Mouse (Mus musculus) cortical plate, adult 2 months (tissue): ENCODE measurements at regions not wholly inside any gene's neighbourhood (a gene's known extent, or its start where the extent isn't known, plus 50 kb on each side); places are given as distances from the start of the nearest gene placed in this dataset.

Experiments used
- H3K27ac ChIP-seq: fragments of 200-500 bp; 2 replicates; pipeline ENCODE4 v1.5.1; 2012; ENCODE audit warnings: low read length, control low read depth, inconsistent platforms; ENCODE audit not compliant: insufficient read depth
- H3K4me1 ChIP-seq: fragments of 200-500 bp; 2 replicates; pipeline ENCODE4 v1.6.1; 2011; ENCODE audit warnings: low read length; ENCODE audit not compliant: control insufficient read depth, insufficient read depth
- H3K4me3 ChIP-seq: fragments of 200-500 bp; 2 replicates; pipeline ENCODE4 v1.5.1; 2011; ENCODE audit warnings: mild to moderate bottlenecking, low read length, control low read depth; ENCODE audit not compliant: insufficient read depth
- CTCF ChIP-seq: fragments of 200-500 bp; IDR thresholded peaks from 2 replicates; pipeline ENCODE4 v1.5.1; 2011; ENCODE audit warnings: mild to moderate bottlenecking, control low read depth, low read length; ENCODE audit not compliant: insufficient read depth; ENCODE audit errors: extremely low read depth
- POLR2A ChIP-seq: fragments of 200-500 bp; IDR thresholded peaks from 2 replicates; pipeline ENCODE4 v1.6.1; 2011; ENCODE audit warnings: mild to moderate bottlenecking, low read length, control low read depth; ENCODE audit not compliant: insufficient read depth; ENCODE audit errors: extremely low read depth

DNA sequence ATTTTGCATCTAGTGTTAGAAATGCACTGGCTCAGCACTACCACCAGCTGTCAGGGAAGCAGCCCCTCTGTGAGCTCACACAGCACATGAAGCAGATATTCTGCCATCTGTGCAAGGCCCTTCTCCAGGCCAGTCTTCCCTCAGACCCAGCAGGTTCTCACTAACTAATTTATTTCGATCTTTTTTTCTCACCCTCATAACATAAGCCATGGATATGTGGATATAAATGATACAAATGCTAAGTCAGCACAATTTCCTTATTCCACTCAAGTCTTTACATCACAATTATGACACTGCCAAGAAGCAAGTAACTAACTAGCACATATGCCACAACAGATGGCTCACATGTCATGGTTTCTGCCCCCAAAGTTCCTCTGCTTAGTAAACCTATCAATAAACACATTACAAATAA lies 182.3 kb upstream of the Sptlc3 start:
- Histone ChIP-seq H3K27ac (no peak overlapping the region), H3K4me3 (no peak overlapping the region), H3K4me1 (no peaks in the 10 kb centered on the region)
- TF ChIP-seq POLR2A (no peak), CTCF (no peak)

DNA sequence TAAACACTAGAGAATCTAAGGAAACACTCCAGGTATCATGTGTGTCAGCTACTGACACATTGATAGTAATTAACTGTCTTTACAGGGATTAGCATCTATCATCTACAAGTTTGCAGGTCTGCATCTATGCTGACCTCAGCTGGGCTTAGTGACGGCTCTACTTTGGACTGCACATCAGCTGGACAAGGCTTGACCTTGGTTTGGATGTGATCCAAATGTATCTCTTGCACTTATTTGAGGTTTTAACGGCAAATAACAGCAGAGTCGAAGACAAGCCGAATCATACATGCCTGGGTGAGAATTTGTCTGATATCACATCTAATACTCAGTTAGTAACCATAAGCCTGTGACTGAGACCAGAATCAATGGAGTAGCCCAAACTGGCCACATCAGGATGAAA lies 181.7 kb upstream of the Sptlc3 start:
- Histone ChIP-seq H3K27ac (no peak overlapping the region), H3K4me1 (no peaks in the 10 kb centered on the region), H3K4me3 (no peak overlapping the region)
- TF ChIP-seq POLR2A (no peak), CTCF (no peak)

DNA sequence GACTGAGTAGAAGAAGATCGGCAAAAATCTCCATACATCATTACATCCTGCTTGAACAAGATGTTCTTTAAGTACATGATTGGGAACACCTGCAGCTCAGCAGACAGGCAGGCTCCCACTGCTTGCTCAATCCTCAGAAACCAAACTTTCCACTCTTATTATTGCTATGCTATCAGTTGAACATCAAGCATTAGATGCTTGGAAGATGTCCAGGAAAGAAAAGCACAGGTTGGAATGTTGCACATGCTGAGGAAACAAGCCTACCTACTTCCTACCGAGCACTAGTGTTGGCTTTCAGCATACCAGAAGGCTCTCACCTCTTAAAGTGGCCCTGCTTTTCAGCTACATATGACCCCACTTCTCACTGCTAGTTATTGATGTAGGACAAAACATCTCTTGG lies 171.2 kb upstream of the Sptlc3 start:
- TF ChIP-seq POLR2A, result no peak
- no peak for TF ChIP-seq CTCF
- H3K27ac ChIP-seq, result no peak overlapping the region
- H3K4me1 ChIP-seq, result no peaks in the 10 kb centered on the region
- H3K4me3 ChIP-seq, result no peak overlapping the region

DNA sequence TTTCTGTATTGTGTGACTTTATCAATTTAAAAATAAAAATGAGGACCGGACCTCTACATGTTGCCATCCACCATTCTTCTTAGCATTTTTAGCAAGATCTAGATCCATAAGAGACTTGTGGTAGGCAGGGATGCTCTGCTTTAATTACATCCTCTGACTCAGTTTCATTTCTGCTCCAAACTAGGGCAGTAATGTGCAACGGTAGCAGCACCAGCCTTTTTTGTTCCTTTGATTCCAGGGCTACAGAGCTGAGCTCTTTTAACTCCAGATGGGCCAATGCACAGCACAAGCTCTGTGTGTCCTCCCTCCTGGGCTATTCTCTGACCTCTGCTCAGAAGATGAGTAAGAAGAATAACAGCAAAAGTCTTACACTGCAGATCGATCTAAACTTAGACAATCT lies 168.2 kb upstream of the Sptlc3 start:
- Histone ChIP-seq H3K4me1 (no peaks in the 10 kb centered on the region), H3K4me3 (no peak overlapping the region), H3K27ac (no peak overlapping the region)
- TF ChIP-seq CTCF (no peak), POLR2A (no peak)

DNA sequence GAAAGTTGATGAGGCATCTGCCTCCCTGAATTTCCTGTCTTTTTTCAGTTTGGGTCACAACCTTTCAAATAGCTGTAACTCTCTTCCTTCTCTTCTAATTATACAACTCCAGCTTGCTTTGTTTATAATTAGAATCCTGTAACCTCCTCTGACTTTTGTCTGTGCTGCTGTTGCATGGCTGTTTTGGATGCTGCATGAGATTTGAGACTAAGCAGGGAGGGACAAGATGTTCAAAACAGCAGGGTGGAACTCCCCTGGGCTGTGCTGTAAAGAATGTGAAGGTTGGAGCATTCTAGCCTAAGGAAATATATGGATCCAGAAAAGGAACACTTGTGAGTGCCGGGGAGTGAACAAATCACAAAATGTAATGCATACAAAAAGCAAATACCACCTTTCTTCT lies 159.0 kb upstream of the Sptlc3 start:
- Histone ChIP-seq H3K27ac (no peak overlapping the region), H3K4me3 (no peak overlapping the region), H3K4me1 (peaks cover 3% of the 10 kb centered on the region; the same call in 1 of the 2 replicates)
- TF ChIP-seq POLR2A (no peak), CTCF (no peak)

DNA sequence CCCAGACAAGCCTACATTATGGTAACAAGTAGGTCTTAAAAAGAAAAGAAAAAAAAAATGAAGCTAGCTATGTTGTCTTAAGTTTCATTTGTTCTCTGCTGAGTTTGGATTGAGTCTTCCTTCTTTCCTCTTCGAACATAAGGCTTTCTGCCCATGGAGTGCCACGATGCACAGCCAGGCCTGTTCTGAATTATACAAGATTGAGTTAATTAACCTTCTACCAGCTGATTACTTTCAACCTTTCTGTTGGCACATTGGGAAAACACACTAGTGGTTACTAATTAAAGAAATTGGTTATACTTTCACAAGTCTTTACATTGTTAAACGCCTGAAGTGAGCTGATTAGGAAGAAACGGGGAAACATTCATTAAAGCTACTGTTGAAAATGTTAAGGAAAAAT lies 155.5 kb upstream of the Sptlc3 start:
- Histone ChIP-seq H3K4me1 (peaks cover 3% of the 10 kb centered on the region; the same call in 1 of the 2 replicates), H3K27ac (no peak overlapping the region), H3K4me3 (no peak overlapping the region)
- TF ChIP-seq POLR2A (no peak), CTCF (no peak)

DNA sequence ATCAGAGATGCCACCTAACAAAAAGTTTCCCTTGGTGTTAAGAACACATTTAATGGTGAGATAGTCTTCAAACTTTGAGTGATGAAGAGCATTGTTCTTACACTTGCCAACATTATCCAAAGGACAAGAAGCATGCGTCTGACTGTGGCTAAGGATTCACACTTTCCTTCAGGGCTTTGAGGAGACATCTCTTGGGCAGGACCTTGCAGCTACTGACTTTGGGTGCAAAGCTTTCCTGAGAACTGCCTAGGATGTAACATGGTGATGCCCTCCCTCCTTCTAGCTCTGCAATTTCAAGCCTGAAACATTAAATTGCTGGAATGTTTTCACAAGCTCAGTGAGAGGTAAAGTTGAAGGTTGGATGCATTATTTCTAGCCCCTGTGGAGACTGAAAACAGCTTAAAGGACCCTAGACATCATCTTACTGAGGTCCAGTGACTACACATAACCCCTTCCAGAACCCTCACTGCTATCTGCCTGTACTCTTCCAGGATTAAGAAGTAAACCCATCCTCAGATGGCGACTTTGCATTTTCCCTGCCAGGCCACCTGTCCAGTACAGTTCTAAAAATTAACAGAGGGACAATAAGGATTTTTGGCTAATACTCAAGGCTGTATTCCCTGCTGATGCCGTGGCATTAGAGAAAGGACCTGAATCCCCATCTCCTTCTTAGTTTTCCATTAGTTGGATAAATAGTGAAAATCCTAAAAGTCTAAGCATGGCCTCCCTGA lies 137.3 kb upstream of the Sptlc3 start:
- H3K27ac ChIP-seq, result no peak overlapping the region
- no peaks in the 10 kb centered on the region for H3K4me1 ChIP-seq

DNA sequence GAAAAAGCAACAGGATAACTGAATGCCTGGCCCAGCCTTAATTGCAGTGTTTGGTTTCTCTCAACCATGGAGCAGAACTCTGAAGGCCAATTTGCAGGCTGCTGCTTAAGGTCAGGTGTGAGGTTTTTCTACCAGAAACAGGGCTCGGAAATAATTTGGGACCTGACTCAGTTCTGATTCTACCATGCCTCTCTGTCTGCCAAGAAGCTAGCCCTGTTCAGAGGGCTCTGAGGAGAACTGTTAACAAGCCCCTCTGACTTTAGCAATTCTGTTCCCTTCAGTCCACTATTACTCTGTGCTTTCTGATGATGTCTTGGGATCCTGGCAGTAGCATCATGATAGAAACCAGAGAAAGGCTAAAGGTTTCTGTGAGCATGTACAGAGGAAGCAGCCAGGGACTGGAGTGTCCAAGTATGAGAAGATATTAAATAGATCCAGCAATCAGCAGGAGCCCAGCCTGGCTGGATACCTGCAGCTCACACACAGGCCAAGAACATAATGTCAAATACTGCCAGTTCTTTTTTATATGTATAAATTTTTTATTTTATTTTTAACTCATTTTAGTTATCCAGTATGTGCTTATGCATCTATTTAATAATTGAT lies 131.4 kb upstream of the Sptlc3 start:
- TF ChIP-seq CTCF (no peak), POLR2A (no peak)
- Histone ChIP-seq H3K27ac (no peak overlapping the region), H3K4me3 (no peak overlapping the region)

More for the DNA sequence above, 137.3 kb upstream of the Sptlc3 start:
- H3K4me3 ChIP-seq, result no peak overlapping the region
- TF ChIP-seq CTCF (no peak), POLR2A (no peak)

DNA sequence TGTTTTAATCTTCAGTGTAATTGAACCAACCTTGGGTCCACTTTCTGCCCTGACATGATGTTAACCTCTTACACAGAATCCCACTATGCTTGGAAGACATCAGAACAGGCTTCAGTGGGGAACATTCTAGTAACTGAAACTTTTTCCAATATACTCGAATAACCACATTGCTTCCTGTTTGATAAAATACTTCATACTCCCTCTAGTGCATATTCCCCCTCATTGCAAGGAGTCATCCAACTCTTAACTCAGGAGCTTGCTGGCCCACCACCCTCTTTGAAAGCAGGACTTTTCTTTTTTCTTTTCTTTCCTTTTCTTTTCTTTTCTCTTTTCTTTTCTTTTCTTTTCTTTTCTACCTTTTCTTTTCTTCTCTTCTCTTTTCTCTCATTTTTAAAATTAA lies 123.6 kb upstream of the Sptlc3 start:
- Histone ChIP-seq H3K4me1 (no peaks in the 10 kb centered on the region), H3K4me3 (no peak overlapping the region), H3K27ac (no peak overlapping the region)
- TF ChIP-seq CTCF (peak; percentile 40), POLR2A (no peak)

More for the DNA sequence above, 131.4 kb upstream of the Sptlc3 start:
- no peaks in the 10 kb centered on the region for H3K4me1 ChIP-seq

DNA sequence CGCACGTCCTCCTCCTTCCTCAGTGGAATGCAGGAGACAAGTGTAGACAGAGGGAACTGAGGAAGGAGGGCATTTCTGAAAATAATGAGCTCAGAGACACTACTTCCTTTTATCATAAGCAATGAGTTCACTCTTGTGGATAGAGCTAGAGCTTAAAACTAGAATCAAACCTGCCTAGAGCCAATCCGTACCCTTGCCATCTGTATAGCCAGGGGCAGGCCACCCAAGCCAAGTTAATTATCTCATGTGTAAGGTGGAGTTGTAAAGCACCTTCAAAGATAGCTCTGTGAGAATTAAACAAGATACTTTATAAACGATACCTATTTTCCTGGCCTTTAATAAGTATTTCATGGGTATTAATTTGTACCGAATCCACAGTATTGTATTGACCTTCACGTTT lies 113.4 kb upstream of the Sptlc3 start:
- H3K4me1 ChIP-seq, result no peaks in the 10 kb centered on the region; the same call in 1 of the 2 replicates
- TF ChIP-seq POLR2A, result no peak
- TF ChIP-seq CTCF, result no peak
- H3K27ac ChIP-seq, result no peak overlapping the region
- H3K4me3 ChIP-seq, result no peak overlapping the region

DNA sequence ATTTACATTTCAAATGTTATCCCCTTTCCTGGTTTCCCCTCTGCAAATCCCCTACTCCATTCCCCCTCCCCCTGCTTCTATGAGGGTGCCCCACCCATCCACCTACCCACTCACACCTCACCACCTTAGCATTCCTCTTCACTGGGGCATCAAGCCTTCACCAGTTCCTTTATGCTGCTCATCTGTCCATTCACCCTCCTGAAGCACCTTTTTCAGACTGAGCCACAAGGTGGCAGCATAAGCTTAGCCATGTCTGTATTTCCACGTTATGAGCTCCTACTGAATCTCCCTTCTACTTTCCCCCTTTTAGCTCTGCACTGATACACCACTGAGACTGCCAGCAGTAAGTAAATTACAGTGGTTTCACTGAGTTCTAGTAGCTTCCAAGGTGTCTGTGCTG lies 112.1 kb upstream of the Sptlc3 start:
- H3K27ac ChIP-seq, result no peak overlapping the region
- H3K4me1 ChIP-seq, result no peaks in the 10 kb centered on the region; the same call in 1 of the 2 replicates
- TF ChIP-seq CTCF (peak; percentile 92), POLR2A (no peak)
- H3K4me3 ChIP-seq, result no peak overlapping the region

DNA sequence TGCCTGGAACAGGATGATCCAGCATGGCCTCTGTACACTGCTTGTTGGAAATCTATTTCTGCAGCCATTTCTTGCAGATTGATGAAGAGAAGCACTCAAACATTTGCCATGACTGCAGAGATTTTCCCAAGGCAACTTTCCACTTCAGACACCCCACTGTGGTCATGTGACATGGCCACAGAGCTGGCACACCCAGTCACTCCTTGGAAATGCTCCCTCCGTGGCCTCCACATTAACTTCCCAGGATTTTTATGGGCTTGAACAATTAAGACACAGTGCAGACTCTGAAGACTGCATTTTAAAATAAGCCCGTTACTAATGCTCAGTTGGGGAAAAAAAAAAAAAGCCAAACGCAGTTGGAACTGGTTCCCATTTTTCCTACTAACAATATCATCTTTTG lies 80.2 kb upstream of the Sptlc3 start:
- Histone ChIP-seq H3K4me3 (no peak overlapping the region), H3K27ac (no peak overlapping the region), H3K4me1 (no peaks in the 10 kb centered on the region)
- no peak for TF ChIP-seq POLR2A
- TF ChIP-seq CTCF, result no peak
